Mouse (Mus musculus): Measurements from ENCODE around the gene Aadacl2. TPM values are rescaled to one million over a fixed set of nuclear protein-coding genes. Genes with fewer than 3 reads are reported as not detected.

Aadacl2 gene
- polyA plus RNA-seq, 2 experiments = 2.6 to 4.7 TPM

DNA sequence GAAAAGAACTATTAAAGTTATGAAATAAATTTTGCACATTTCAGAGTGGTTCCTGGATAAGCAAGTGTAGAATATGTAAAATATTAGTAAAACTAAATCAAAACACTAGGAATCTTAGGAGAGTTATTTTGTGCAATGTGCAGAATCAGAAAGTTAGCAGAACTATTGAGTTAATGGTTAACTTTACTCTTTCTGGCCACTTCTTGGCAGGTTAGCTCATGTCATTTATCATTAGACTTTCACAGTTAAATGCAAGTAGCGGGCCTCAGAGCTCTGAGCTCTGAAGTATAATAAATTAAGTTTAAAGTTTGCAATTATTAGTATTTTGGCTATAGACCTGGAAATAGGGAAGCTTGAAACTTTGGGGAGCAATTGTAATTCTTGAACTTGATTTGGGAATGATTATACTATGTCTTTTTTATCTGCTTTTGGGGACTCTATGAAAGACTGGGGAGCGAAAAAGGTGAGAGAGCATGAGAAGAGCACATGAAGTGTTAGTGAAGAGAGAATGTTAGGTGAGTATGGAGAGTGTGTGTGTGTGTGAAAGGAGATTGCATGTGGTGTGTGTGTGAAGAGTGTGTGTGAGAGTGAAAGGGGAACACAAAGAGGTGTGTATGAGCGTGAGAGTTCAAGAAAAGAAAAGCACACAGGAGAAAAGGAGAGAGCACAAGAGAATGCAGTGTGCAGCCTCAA lies 39.8 kb downstream of the Aadacl2 start:
- no peak overlapping the region for H3K4me3 ChIP-seq (replicated peaks; ENCODE audit: low read length)

DNA sequence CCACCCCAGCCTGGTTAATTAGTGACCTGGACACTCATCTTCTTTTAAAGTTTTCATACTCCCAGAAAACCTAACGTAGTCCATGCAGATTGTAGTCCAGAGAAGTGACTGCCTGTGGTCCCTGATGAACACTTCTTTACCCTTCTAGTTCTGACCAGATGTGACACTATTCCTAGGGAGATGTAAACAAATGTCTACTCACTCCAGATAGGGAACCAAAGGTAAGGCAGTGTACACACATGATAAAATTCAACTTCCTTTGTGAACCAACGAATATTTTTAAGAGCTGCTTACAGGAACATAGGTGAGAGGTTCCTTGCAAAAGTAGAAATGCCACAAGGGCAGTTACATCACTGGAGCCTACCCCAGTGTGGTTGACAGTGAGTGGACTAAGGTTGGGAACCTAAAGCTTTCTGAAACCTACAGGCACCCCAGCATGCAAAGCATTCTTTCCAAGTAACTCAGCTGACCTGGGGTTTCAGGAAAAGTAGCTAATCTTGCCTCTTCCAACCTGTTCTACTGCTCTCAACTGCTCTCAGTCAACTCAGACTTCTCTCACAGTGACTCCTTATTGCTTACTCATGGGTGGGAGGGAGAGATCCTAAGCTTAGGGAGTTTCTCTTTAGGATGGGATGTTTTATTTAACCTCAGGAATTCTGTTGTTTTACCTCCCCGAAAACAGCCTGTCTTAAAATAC lies 46.8 kb downstream of the Aadacl2 start:
- no peak for ATAC-seq (ENCODE audit: low FRiP score, low read depth)
- Histone ChIP-seq H3K27me3 (ENCODE audit: control insufficient read depth, insufficient read depth, low read length) (no peaks in the 10 kb centered on the region), H3K4me3 (replicated peaks; ENCODE audit: low read length) (no peak overlapping the region), H3K9ac (ENCODE audit: low read depth, low read length, severe bottlenecking) (no peak overlapping the region), H3K36me3 (ENCODE audit: control insufficient read depth, insufficient read depth, low read length) (no peaks in the 10 kb centered on the region), H3K27ac (replicated peaks; ENCODE audit: low read depth, low read length) (no peak overlapping the region), H3K4me2 (replicated peaks; ENCODE audit: low read depth, low read length, severe bottlenecking) (no peak overlapping the region), H3K4me1 (ENCODE audit: control insufficient read depth, insufficient read depth, low read length) (no peaks in the 10 kb centered on the region), H3K9me3 (ENCODE audit: control insufficient read depth, low read length) (no peaks in the 10 kb centered on the region)
- no peak for TF ChIP-seq POLR2A (IDR thresholded peaks at IDR 0.05; ENCODE audit: borderline replicate concordance, extremely low read depth, insufficient read depth, insufficient read length)
- WGBS = 80% methylated on average over 3 of the region's 3 CpGs
- no peak for DNase-seq (ENCODE audit: low spot score)

More for the DNA sequence above, 39.8 kb downstream of the Aadacl2 start:
- ATAC-seq (ENCODE audit: low FRiP score, low read depth) (no peak), DNase-seq (ENCODE audit: low spot score) (no peak)
- no peak overlapping the region for H3K27ac ChIP-seq (replicated peaks; ENCODE audit: low read depth, low read length)
- no peak overlapping the region for H3K9ac ChIP-seq (ENCODE audit: low read depth, low read length, severe bottlenecking)
- no peak for TF ChIP-seq POLR2A (IDR thresholded peaks at IDR 0.05; ENCODE audit: borderline replicate concordance, extremely low read depth, insufficient read depth, insufficient read length)
- no peaks in the 10 kb centered on the region for H3K27me3 ChIP-seq (ENCODE audit: control insufficient read depth, insufficient read depth, low read length)
- H3K9me3 ChIP-seq (ENCODE audit: control insufficient read depth, low read length) = no peaks in the 10 kb centered on the region
- H3K4me1 ChIP-seq (ENCODE audit: control insufficient read depth, insufficient read depth, low read length) = no peaks in the 10 kb centered on the region
- no peaks in the 10 kb centered on the region for H3K36me3 ChIP-seq (ENCODE audit: control insufficient read depth, insufficient read depth, low read length)
- no peak overlapping the region for H3K4me2 ChIP-seq (replicated peaks; ENCODE audit: low read depth, low read length, severe bottlenecking)
- 63% methylated on average over 3 of the region's 3 CpGs for WGBS

DNA sequence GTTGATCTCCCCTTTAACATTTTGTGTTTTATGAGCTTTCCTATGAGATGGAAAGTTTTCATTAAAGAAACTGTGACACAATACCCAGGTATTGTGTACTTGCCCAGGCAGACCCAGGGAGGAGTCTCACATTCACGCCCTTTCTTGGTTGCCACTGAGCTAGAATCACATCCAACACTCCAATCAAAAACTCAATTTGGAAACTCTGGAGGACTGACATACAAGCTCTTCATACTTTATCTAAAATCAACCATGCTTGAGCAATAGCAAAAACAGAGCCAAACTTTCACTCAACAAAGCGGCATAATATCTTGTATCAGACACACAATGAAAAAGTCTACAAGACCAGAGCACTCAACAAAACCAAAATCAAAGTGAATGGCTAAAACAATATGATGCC lies 47.4 kb downstream of the Aadacl2 start:
- Histone ChIP-seq H3K9me3 (ENCODE audit: control insufficient read depth, low read length) (no peaks in the 10 kb centered on the region), H3K9ac (ENCODE audit: low read depth, low read length, severe bottlenecking) (no peak overlapping the region), H3K27me3 (ENCODE audit: control insufficient read depth, insufficient read depth, low read length) (no peaks in the 10 kb centered on the region), H3K27ac (replicated peaks; ENCODE audit: low read depth, low read length) (no peak overlapping the region), H3K4me2 (replicated peaks; ENCODE audit: low read depth, low read length, severe bottlenecking) (no peak overlapping the region), H3K4me3 (replicated peaks; ENCODE audit: low read length) (no peak overlapping the region), H3K36me3 (ENCODE audit: control insufficient read depth, insufficient read depth, low read length) (no peaks in the 10 kb centered on the region), H3K4me1 (ENCODE audit: control insufficient read depth, insufficient read depth, low read length) (no peaks in the 10 kb centered on the region)
- 84% methylated on average over 2 of the region's 2 CpGs for WGBS
- TF ChIP-seq POLR2A (IDR thresholded peaks at IDR 0.05; ENCODE audit: borderline replicate concordance, extremely low read depth, insufficient read depth, insufficient read length) = no peak
- DNase-seq (ENCODE audit: low spot score) (no peak), ATAC-seq (ENCODE audit: low FRiP score, low read depth) (no peak)

DNA sequence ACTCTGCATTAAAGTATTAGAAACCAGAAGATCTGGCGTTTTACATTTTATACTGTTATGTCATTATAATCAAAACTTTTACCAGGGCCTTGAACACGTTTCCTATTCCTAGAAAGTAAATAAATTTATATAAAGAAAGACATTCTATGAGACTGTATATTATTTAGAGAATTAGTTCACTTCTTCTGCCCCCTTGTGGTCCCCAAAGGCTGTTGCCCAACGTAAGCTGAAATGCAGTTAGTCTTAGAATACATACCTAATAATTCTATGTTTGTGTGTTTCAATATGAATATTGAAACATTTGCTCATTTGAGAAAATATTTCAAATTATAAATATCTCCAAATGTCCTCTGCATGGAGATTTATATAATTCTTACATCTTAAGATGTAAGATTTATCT lies 49.9 kb downstream of the Aadacl2 start:
- DNase-seq (ENCODE audit: low spot score) = peak; percentile 66
- no peak overlapping the region for H3K9ac ChIP-seq (ENCODE audit: low read depth, low read length, severe bottlenecking)
- no peak for TF ChIP-seq POLR2A (IDR thresholded peaks at IDR 0.05; ENCODE audit: borderline replicate concordance, extremely low read depth, insufficient read depth, insufficient read length)

DNA sequence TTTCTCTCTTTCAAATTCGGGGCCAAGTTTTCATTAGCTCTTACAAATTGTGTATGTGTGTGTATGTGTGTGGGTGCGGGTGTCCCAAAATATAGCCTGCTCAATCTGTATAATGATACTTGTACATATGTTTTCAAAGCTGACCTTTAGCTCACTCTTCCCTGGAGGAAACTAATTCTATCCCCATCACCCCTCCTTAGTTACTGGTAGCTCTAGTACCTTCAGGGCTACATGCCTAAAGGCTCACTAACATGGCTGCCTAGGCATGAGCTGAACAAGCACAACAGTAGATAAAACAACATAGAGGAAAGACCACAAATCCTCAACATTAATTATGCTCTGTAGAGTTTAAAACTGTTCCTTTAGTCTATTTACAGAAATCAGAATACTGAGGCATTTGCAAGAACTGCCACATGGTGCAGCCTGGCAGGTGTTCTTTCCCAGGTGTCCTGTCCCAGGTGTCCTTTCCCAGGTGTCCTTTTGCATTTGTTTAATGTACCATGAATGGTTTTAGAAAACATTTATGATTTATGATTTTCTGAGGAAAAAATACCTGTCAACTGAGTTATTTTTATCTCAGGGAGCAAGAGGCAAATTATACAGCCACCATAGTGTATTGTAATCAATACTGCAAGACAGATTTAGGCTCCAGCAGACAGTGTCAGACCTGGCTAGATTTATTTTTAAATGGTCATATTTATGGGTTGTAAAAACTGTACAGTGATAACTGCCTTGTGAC lies 50.7 kb downstream of the Aadacl2 start:
- ATAC-seq (ENCODE audit: low FRiP score, low read depth) (no peak), DNase-seq (ENCODE audit: low spot score) (no peak)
- Histone ChIP-seq H3K4me1 (ENCODE audit: control insufficient read depth, insufficient read depth, low read length) (no peaks in the 10 kb centered on the region), H3K4me2 (replicated peaks; ENCODE audit: low read depth, low read length, severe bottlenecking) (no peak overlapping the region), H3K27me3 (ENCODE audit: control insufficient read depth, insufficient read depth, low read length) (no peaks in the 10 kb centered on the region), H3K9me3 (ENCODE audit: control insufficient read depth, low read length) (no peaks in the 10 kb centered on the region), H3K4me3 (replicated peaks; ENCODE audit: low read length) (no peak overlapping the region), H3K36me3 (ENCODE audit: control insufficient read depth, insufficient read depth, low read length) (no peaks in the 10 kb centered on the region), H3K27ac (replicated peaks; ENCODE audit: low read depth, low read length) (no peak overlapping the region), H3K9ac (ENCODE audit: low read depth, low read length, severe bottlenecking) (no peak overlapping the region)
- no peak for TF ChIP-seq POLR2A (IDR thresholded peaks at IDR 0.05; ENCODE audit: borderline replicate concordance, extremely low read depth, insufficient read depth, insufficient read length)
- 78% methylated on average over 2 of the region's 2 CpGs for WGBS

More for the DNA sequence above, 49.9 kb downstream of the Aadacl2 start:
- Histone ChIP-seq H3K27ac (replicated peaks; ENCODE audit: low read depth, low read length) (no peak overlapping the region), H3K27me3 (ENCODE audit: control insufficient read depth, insufficient read depth, low read length) (no peaks in the 10 kb centered on the region), H3K4me1 (ENCODE audit: control insufficient read depth, insufficient read depth, low read length) (no peaks in the 10 kb centered on the region), H3K4me2 (replicated peaks; ENCODE audit: low read depth, low read length, severe bottlenecking) (no peak overlapping the region), H3K9me3 (ENCODE audit: control insufficient read depth, low read length) (no peaks in the 10 kb centered on the region), H3K36me3 (ENCODE audit: control insufficient read depth, insufficient read depth, low read length) (no peaks in the 10 kb centered on the region), H3K4me3 (replicated peaks; ENCODE audit: low read length) (no peak overlapping the region)
- no peak for ATAC-seq (ENCODE audit: low FRiP score, low read depth)
- WGBS = 34% methylated on average over 3 of the region's 3 CpGs

Measured in limb, embryonic 14.5 days (tissue).